Mouse (Mus musculus) G1E (cell line): ENCODE results near the gene Disc1. TPM values are rescaled to one million over a fixed set of nuclear protein-coding genes. Genes with fewer than 3 reads are reported as not detected.

Experiments
- ATAC-seq: 2 replicates; pipeline ENCODE4 v1.8.0; 2016; ENCODE audit warnings: mild to moderate bottlenecking; ENCODE audit not compliant: insufficient number of reproducible peaks, poor library complexity, low FRiP score, severe bottlenecking; ENCODE audit errors: extremely low read depth
- DNase-seq: peaks from one replicate; pipeline ENCODE4 v3.0.0; 2012; ENCODE audit warnings: low spot score
- H3K27me3 ChIP-seq: 2 replicates; pipeline ENCODE4 v1.6.1; 2012; ENCODE audit warnings: mild to moderate bottlenecking, low read length, inconsistent platforms; ENCODE audit not compliant: insufficient read depth
- H3K36me3 ChIP-seq: replicated peaks from 2 replicates; pipeline ENCODE3; 2012; ENCODE audit warnings: mild to moderate bottlenecking, inconsistent platforms
- H3K4me1 ChIP-seq: 2 replicates; pipeline ENCODE4 v1.6.1; 2012; ENCODE audit warnings: low read depth, low read length, inconsistent platforms, mixed read lengths; ENCODE audit not compliant: insufficient read depth
- H3K4me3 ChIP-seq: 2 replicates; pipeline ENCODE4 v1.5.1; 2012; ENCODE audit warnings: low read depth, mild to moderate bottlenecking, inconsistent platforms, low read length, moderate library complexity, mixed read lengths
- H3K9me3 ChIP-seq: replicated peaks from 2 replicates; pipeline ENCODE4 v1.6.1; 2012; ENCODE audit warnings: inconsistent platforms
- CTCF ChIP-seq: IDR thresholded peaks from 2 replicates; pipeline ENCODE4 v1.5.1; 2012; ENCODE audit warnings: low read depth, low read length, inconsistent platforms, mixed read lengths
- GATA1 ChIP-seq: IDR thresholded peaks from 2 replicates; pipeline ENCODE4 v1.6.1; 2012; ENCODE audit warnings: borderline replicate concordance, low read length, inconsistent platforms, mixed read lengths
- GATA2 ChIP-seq: IDR thresholded peaks from 2 replicates; pipeline ENCODE4 v1.6.1; 2012; ENCODE audit warnings: low read depth, low read length, inconsistent platforms, borderline replicate concordance
- POLR2AphosphoS5 ChIP-seq: IDR thresholded peaks from 2 replicates; pipeline ENCODE4 v1.6.1; 2012; ENCODE audit warnings: low read depth, low read length, inconsistent platforms; ENCODE audit not compliant: insufficient replicate concordance
- TAL1 ChIP-seq: conservative IDR thresholded peaks from 2 replicates; pipeline ENCODE4 v1.6.1; 2012; ENCODE audit warnings: low read depth, low read length, inconsistent platforms, mixed read lengths
- polyA plus RNA-seq: library from polyadenylated mRNA; stranded (reverse); fragments of >175 nt; gene quantifications from 2 replicates; pipeline ENCODE4 v1.2.3, GENCODE M21; 2012
- total RNA-seq, 2 experiments: library from RNA; stranded (forward) in 1 of 2; stranded (reverse) in 1 of 2; fragments of 200-1000 nt in 1 of 2; fragments of >200 nt in 1 of 2; fragmentation: Nextera tagmentation in 1 of 2; gene quantifications; 2 replicates each; pipeline ENCODE4 v1.2.3; 2014 to 2017

The Disc1 gene
- total and polyA plus RNA-seq, 3 experiments = not detected

- Histone ChIP-seq H3K9me3 (peaks cover 90% of the 10 kb centered on the region), H3K4me1 (0 out of 2 replicates have a peak, but pooled peaks cover 6% of the 10 kb centered on the region), H3K27me3 (no peaks in the 10 kb centered on the region), H3K4me3 (no peak overlapping the region), H3K36me3 (no peaks in the 10 kb centered on the region)
- TF ChIP-seq GATA2 (no peak), CTCF (no peak), POLR2AphosphoS5 (no peak)
- ATAC-seq (no peak), DNase-seq (no peak)
Measured at GRCm38 (mm10) chr8:125130835-125131234, 76.8 kb downstream of the Disc1 start.

- Histone ChIP-seq H3K27me3 (no peaks in the 10 kb centered on the region), H3K4me3 (no peak overlapping the region), H3K9me3 (peaks cover 89% of the 10 kb centered on the region), H3K4me1 (0 out of 2 replicates have a peak, but pooled peaks cover 6% of the 10 kb centered on the region), H3K36me3 (no peaks in the 10 kb centered on the region)
- ATAC-seq (no peak), DNase-seq (no peak)
- TF ChIP-seq CTCF = no peak
- TF ChIP-seq GATA2 = no peak
- TF ChIP-seq TAL1 = no peak
- no peak for TF ChIP-seq GATA1
- no peak for TF ChIP-seq POLR2AphosphoS5
Measured at GRCm38 (mm10) chr8:125131265-125131664, 77.3 kb downstream of the Disc1 start.

GRCm38 (mm10) chr8:125133685-125134114 lies 79.7 kb downstream of the Disc1 start:
- Histone ChIP-seq H3K4me3 (no peak overlapping the region; the same call in 1 of the 2 replicates), H3K27me3 (no peaks in the 10 kb centered on the region), H3K36me3 (no peaks in the 10 kb centered on the region), H3K4me1 (0 out of 2 replicates have a peak, but pooled peaks cover 6% of the 10 kb centered on the region), H3K9me3 (peaks cover 85% of the 10 kb centered on the region)
- TF ChIP-seq CTCF (no peak), TAL1 (peak; percentile 50; the same call in 1 of the 2 replicates)
- ATAC-seq (peak; percentile 51), DNase-seq (peak; percentile 6)

- Histone ChIP-seq H3K4me1 (0 out of 2 replicates have a peak, but pooled peaks cover 6% of the 10 kb centered on the region), H3K27me3 (no peaks in the 10 kb centered on the region), H3K4me3 (no peak overlapping the region), H3K9me3 (peaks cover 84% of the 10 kb centered on the region), H3K36me3 (no peaks in the 10 kb centered on the region)
- ATAC-seq (no peak), DNase-seq (no peak)
- TF ChIP-seq CTCF (no peak), TAL1 (no peak), POLR2AphosphoS5 (no peak), GATA1 (no peak), GATA2 (no peak)
Measured at GRCm38 (mm10) chr8:125134876-125135275, 80.9 kb downstream of the Disc1 start.

DNA sequence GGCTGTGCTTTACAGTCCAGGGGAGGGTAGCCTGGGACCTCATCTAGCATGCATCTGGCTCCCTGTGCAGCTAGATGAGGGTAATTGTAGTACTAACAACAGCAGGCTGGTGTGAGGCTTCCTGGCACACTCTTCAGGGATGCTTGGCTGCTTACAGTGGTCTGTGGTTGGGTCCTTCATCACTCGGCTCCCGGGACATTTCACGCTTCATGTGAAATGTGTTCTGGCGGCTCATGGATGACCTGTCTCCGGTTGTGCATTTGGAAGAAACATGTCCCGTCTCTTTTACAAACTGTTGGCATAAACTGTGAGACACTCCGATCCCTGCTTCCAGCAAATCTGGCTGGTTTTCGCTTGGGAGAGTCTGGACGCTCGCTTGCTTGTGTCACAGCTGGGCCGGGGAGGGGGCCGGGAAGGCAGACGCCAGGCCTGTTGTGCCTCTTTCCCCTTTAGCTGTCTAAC lies 85.7 kb downstream of the Disc1 start:
- Histone ChIP-seq H3K36me3 (no peaks in the 10 kb centered on the region), H3K9me3 (peaks cover 80% of the 10 kb centered on the region), H3K4me1 (no peaks in the 10 kb centered on the region), H3K27me3 (no peaks in the 10 kb centered on the region), H3K4me3 (no peak overlapping the region; the same call in 1 of the 2 replicates)
- ATAC-seq (no peak), DNase-seq (no peak)
- TF ChIP-seq POLR2AphosphoS5 (no peak), TAL1 (no peak), CTCF (no peak)

GRCm38 (mm10) chr8:125140965-125141364 lies 87.0 kb downstream of the Disc1 start:
- Histone ChIP-seq H3K36me3 (no peaks in the 10 kb centered on the region), H3K4me3 (peak overlapping the region; percentile 13; the same call in 1 of the 2 replicates), H3K9me3 (peaks cover 81% of the 10 kb centered on the region), H3K4me1 (no peaks in the 10 kb centered on the region), H3K27me3 (no peaks in the 10 kb centered on the region)
- TF ChIP-seq CTCF (no peak), GATA1 (no peak), POLR2AphosphoS5 (no peak), TAL1 (no peak), GATA2 (no peak)
- no peak for ATAC-seq
- no peak for DNase-seq
